Mouse (Mus musculus): Measurements from ENCODE around the gene D17H6S53E.

Gene D17H6S53E

GRCm38 (mm10) chr17:35131500-35132173 is 5.5 kb downstream of the D17H6S53E start, which contains the start of gene Apom:
TSS of gene Apom (minus strand) at chr17:35132050.
- no peak for DNase-seq (ENCODE audit: low spot score in 2 of 2)

GRCm38 (mm10) chr17:35132174-35132560 is 6.0 kb downstream of the D17H6S53E start:
- no peak for DNase-seq (ENCODE audit: low spot score in 2 of 2)

- DNase-seq (ENCODE audit: low spot score in 2 of 2), result no peak
These were observed 7.3 kb downstream of the D17H6S53E start for GRCm38 (mm10) chr17:35133517-35133916.

GRCm38 (mm10) chr17:35134801-35135590 is 8.8 kb downstream of the D17H6S53E start, which contains the start of gene Bag6:
TSS of gene Bag6 (plus strand) at chr17:35135178.
- DNase-seq (ENCODE audit: low spot score in 2 of 2), result peak; percentile 93 to 96

- peak in 1 of 2 experiments; percentile 63 for DNase-seq (ENCODE audit: low spot score in 2 of 2)
These were observed 9.6 kb downstream of the D17H6S53E start for GRCm38 (mm10) chr17:35135591-35136320.

GRCm38 (mm10) chr17:35139269-35139668 is 13.1 kb downstream of the D17H6S53E start:
- no peak for DNase-seq (ENCODE audit: low spot score in 2 of 2)

- no peak for DNase-seq (ENCODE audit: low spot score in 2 of 2)
These were observed 14.4 kb downstream of the D17H6S53E start for GRCm38 (mm10) chr17:35140490-35140996.

GRCm38 (mm10) chr17:35141971-35142370 is 15.8 kb downstream of the D17H6S53E start:
- DNase-seq (ENCODE audit: low spot score in 2 of 2), result no peak

GRCm38 (mm10) chr17:35146139-35146538 is 20.0 kb downstream of the D17H6S53E start:
- no peak for DNase-seq (ENCODE audit: low spot score in 2 of 2)

GRCm38 (mm10) chr17:35147348-35147747 is 21.2 kb downstream of the D17H6S53E start:
- DNase-seq (ENCODE audit: low spot score in 2 of 2), result no peak

- no peak for DNase-seq (ENCODE audit: low spot score in 2 of 2)
These were observed 21.9 kb downstream of the D17H6S53E start for GRCm38 (mm10) chr17:35147922-35148639.

GRCm38 (mm10) chr17:35152121-35152520 is 25.9 kb downstream of the D17H6S53E start:
- no peak for DNase-seq (ENCODE audit: low spot score in 2 of 2)

GRCm38 (mm10) chr17:35153077-35153476 is 26.9 kb downstream of the D17H6S53E start:
- DNase-seq (ENCODE audit: low spot score in 2 of 2), result no peak

- no peak for DNase-seq (ENCODE audit: low spot score in 2 of 2)
These were observed 27.8 kb downstream of the D17H6S53E start for GRCm38 (mm10) chr17:35153931-35154330.

- peak in 1 of 2 experiments; percentile 60 for DNase-seq (ENCODE audit: low spot score in 2 of 2)
These were observed 28.4 kb downstream of the D17H6S53E start for GRCm38 (mm10) chr17:35154616-35155015.

- no peak for DNase-seq (ENCODE audit: low spot score in 2 of 2)
These were observed 29.3 kb downstream of the D17H6S53E start for GRCm38 (mm10) chr17:35155451-35155850.

GRCm38 (mm10) chr17:35156461-35157200 is 30.5 kb downstream of the D17H6S53E start:
- DNase-seq (ENCODE audit: low spot score in 2 of 2), result peak in 1 of 2 experiments; percentile 65

- peak in 1 of 2 experiments; percentile 60 for DNase-seq (ENCODE audit: low spot score in 2 of 2)
These were observed 31.1 kb downstream of the D17H6S53E start for GRCm38 (mm10) chr17:35157254-35157653.

GRCm38 (mm10) chr17:35157661-35158175 is 31.5 kb downstream of the D17H6S53E start:
- peak in 1 of 2 experiments; percentile 59 for DNase-seq (ENCODE audit: low spot score in 2 of 2)

All from spleen, postnatal 4 days (tissue).